8 mouse cellular contexts compared by ENCODE assay signal in genomic region chr8:120537818-120538396, GRCm38 (mm10). TPM values are rescaled to one million over a fixed set of nuclear protein-coding genes. Genes with fewer than 3 reads are reported as not detected.
DNase-seq lines count a peak whose midpoint lies in the region; ATAC-seq and TF ChIP-seq lines count a peak whose summit lies in the region.

No protein-coding gene starts in this region.

- peaks cover 56% of the 10 kb centered on the region for H3K36me3 ChIP-seq in erythroblast, embryonic 14.5 days (ENCODE audit: control insufficient read depth)
- H3K36me3 ChIP-seq in limb, embryonic 15.5 days: no peaks in the 10 kb centered on the region
- H3K36me3 ChIP-seq in myocyte (ENCODE audit: control insufficient read depth, insufficient read depth): no peaks in the 10 kb centered on the region
- H3K36me3 ChIP-seq in stomach, postnatal 0 days (ENCODE audit: control insufficient read depth, insufficient read depth, low read length): no peaks in the 10 kb centered on the region

- ATAC-seq in erythroblast, adult 5-6 weeks (replicated peaks; ENCODE audit: low FRiP score, poor library complexity, severe bottlenecking): no peak
- ATAC-seq in limb, embryonic 15.5 days (ENCODE audit: insufficient number of reproducible peaks, low FRiP score, low TSS enrichment, low read depth): no peak
- no peak for ATAC-seq in stomach, postnatal 0 days (ENCODE audit: low FRiP score, low TSS enrichment)

- TF ChIP-seq POLR2A in myocyte (IDR thresholded peaks at IDR 0.05; ENCODE audit: insufficient read length, low read depth): no peak

- TF ChIP-seq EP300 in stomach, postnatal 0 days (optimal IDR thresholded peaks at IDR 0.05): no peak

- peaks cover 14% of the 10 kb centered on the region for H3K79me2 ChIP-seq in myocyte (ENCODE audit: control insufficient read depth, insufficient read depth)

- H3K27ac ChIP-seq in limb, embryonic 15.5 days: peak overlapping the region; percentile 77
- H3K27ac ChIP-seq in stomach, postnatal 0 days (replicated peaks): peak overlapping the region; percentile 96

- no peak overlapping the region for H3ac ChIP-seq in myocyte (ENCODE audit: control insufficient read depth, insufficient read length)

- H3K4me3 ChIP-seq in erythroblast, embryonic 14.5 days (replicated peaks): peak overlapping the region; percentile 94
- peak overlapping the region; percentile 60 for H3K4me3 ChIP-seq in limb, embryonic 15.5 days
- peak overlapping the region; percentile 20 for H3K4me3 ChIP-seq in myocyte
- H3K4me3 ChIP-seq in stomach, postnatal 0 days (ENCODE audit: low read depth, low read length): peak overlapping the region; percentile 64

- under 1% methylated on average over 44 of the region's 46 CpGs for WGBS in limb, embryonic 15.5 days
- 4% methylated on average over 33 of the region's 46 CpGs for WGBS in stomach, postnatal 0 days

- H3K4me2 ChIP-seq in limb, embryonic 15.5 days: peak overlapping the region; percentile 93
- peak overlapping the region; percentile 99 for H3K4me2 ChIP-seq in myocyte (ENCODE audit: low read depth)
- H3K4me2 ChIP-seq in stomach, postnatal 0 days (replicated peaks; ENCODE audit: low read depth): peak overlapping the region; percentile 97

- peaks cover 93% of the 10 kb centered on the region for H3K4me1 ChIP-seq in erythroblast, embryonic 14.5 days (ENCODE audit: control insufficient read depth)
- H3K4me1 ChIP-seq in limb, embryonic 15.5 days: peaks cover 87% of the 10 kb centered on the region
- peaks cover 13% of the 10 kb centered on the region for H3K4me1 ChIP-seq in stomach, postnatal 0 days (replicated peaks; ENCODE audit: control insufficient read depth, insufficient read depth)

- H3K9ac ChIP-seq in limb, embryonic 15.5 days: peak overlapping the region; percentile 31
- peak overlapping the region; percentile 77 for H3K9ac ChIP-seq in stomach, postnatal 0 days (ENCODE audit: low read length)

- H3K9me3 ChIP-seq in erythroblast, embryonic 14.5 days (ENCODE audit: control insufficient read depth, low read length): no peaks in the 10 kb centered on the region
- H3K9me3 ChIP-seq in limb, embryonic 15.5 days: no peaks in the 10 kb centered on the region
- no peaks in the 10 kb centered on the region for H3K9me3 ChIP-seq in stomach, postnatal 0 days (ENCODE audit: control insufficient read depth, low read length)

- peaks cover 2% of the 10 kb centered on the region; the same call in 1 of the 2 replicates for H3K27me3 ChIP-seq in erythroblast, embryonic 14.5 days (ENCODE audit: control insufficient read depth)
- peaks cover 9% of the 10 kb centered on the region for H3K27me3 ChIP-seq in limb, embryonic 15.5 days
- no peaks in the 10 kb centered on the region for H3K27me3 ChIP-seq in myocyte (ENCODE audit: control insufficient read depth, insufficient read depth, insufficient read length)
- H3K27me3 ChIP-seq in stomach, postnatal 0 days (ENCODE audit: control insufficient read depth, insufficient read depth, low read length): no peaks in the 10 kb centered on the region

- peak; percentile 89 for DNase-seq in cerebellum, adult 11-12 months
- peak; percentile 64 to 65 for DNase-seq in frontal cortex, postnatal 36 days (ENCODE audit: low spot score in 2 of 2)
- peak; percentile 76 for DNase-seq in kidney, adult 11 months
- DNase-seq in stomach, postnatal 0 days (ENCODE audit: low spot score): peak; percentile 75

- 0 out of 2 replicates have a peak, but pooled peaks have one; percentile 13 for TF ChIP-seq CTCF in stomach, postnatal 0 days (IDR thresholded peaks at IDR 0.05; ENCODE audit: low read depth)

TF ChIP-seq in myocyte, 11 proteins besides CTCF, POLR2A, EP300 and RAD21:
- TF ChIP-seq MYOG (IDR thresholded peaks at IDR 0.05; ENCODE audit: control insufficient read depth in 1 of 3, insufficient read depth in 1 of 3, insufficient read length in 2 of 3, low read depth in 2 of 3) (peak in 1 of 3 experiments; percentile 34), MYOD1 (IDR thresholded peaks at IDR 0.05; ENCODE audit: control insufficient read depth in 1 of 3, insufficient read length in 2 of 3, low read depth in 2 of 3) (peak in 1 of 3 experiments; percentile 50), TCF12 (IDR thresholded peaks at IDR 0.05; ENCODE audit: insufficient read depth, poor library complexity, severe bottlenecking) (no peak), MAX (IDR thresholded peaks at IDR 0.05; ENCODE audit: low read depth) (no peak)

RNA-seq across cellular contexts. Expression of gene Gins2, which starts 51.2 kb away (rescaled TPM):
- 8.6 and 17.1 TPM in 2 replicates for polyA plus RNA-seq in erythroblast, embryonic 14.5 days (2012)
- 13.3 and 32.0 TPM in 2 replicates for total RNA-seq in erythroblast, adult 5-6 weeks (2015; ENCODE audit: low replicate concordance)
- 4.3 and 14.3 TPM in 2 replicates for total RNA-seq in erythroblast, adult 5-6 weeks (2017; ENCODE audit: low replicate concordance)
- 81.4 and 85.2 TPM in 2 replicates for polyA plus RNA-seq in limb, embryonic 15.5 days (2015; fragmentation: Nextera tagmentation; extraction: Ambion mirVana)
- polyA plus RNA-seq in myocyte (2012; fragmentation: generic; extraction: Trizol): 11.2 TPM
- 31.0 and 35.5 TPM in 2 replicates for polyA plus RNA-seq in stomach, postnatal 0 days (2015; fragmentation: Nextera tagmentation; extraction: Ambion mirVana)

Comparison
In these comparisons a context has a peak if more than half of its experiments do, and no peak if none do; other contexts are left out.
1. H3K4me3 ChIP-seq: peak in every context shown above with its lines; median percentile 94 in erythroblast, embryonic 14.5 days; 64 in stomach, postnatal 0 days; 60 in limb, embryonic 15.5 days; 20 in myocyte.